Mouse (Mus musculus): ENCODE results near the gene Ltb4r2.

The Ltb4r2 gene

DNA sequence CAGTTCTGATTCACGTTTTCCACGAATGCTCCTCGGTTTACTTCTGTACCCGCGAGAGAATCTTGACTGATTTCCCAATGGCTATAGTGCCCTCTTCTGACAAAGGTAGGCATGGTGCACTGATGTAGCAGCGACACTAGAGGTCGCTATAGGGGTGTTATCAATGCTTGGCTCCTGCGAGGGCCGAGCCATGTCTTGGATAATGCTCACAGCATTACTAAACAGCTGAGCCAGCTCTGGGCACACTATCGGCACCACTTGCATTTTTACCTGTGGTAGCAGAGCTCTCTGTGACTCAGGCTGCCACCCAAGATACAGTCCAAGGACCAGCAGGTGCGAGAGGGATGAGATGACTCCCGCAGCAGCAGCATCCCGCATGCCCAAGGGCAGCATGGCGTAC lies 20.1 kb downstream of the Ltb4r2 start:
- peak in 1 of 2 experiments; percentile 32 for DNase-seq (ENCODE audit: low spot score in 2 of 2)

DNA sequence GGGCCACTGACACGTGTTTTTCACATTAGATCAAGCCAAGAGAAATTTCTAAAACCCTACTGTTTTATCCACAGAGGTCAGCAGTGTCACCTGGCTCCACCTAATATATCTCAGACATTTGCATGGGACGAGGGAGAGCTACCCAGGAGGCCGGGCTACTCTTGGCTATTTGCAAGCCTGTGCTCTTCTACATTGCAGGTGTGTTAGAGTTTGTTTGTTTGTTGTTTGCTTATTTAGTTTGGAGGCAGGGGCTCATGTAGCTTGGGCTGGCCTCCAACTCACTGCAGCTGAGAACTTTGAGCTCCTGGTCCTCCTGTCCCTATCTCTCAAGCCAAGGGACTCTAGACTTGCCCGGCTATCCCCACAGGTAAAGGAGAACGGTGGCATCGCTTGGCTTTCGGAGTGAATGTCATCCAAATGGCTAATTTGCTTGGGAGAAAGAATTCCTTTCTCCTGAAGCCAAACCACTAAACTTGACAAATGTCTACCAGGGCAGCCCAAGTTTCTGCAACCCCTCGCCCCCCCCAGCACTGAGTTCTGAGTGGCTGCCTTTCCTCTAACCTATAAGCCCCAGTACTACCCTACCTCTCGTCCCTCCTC lies 21.2 kb downstream of the Ltb4r2 start:
- no peak for DNase-seq (ENCODE audit: low spot score in 2 of 2)

DNA sequence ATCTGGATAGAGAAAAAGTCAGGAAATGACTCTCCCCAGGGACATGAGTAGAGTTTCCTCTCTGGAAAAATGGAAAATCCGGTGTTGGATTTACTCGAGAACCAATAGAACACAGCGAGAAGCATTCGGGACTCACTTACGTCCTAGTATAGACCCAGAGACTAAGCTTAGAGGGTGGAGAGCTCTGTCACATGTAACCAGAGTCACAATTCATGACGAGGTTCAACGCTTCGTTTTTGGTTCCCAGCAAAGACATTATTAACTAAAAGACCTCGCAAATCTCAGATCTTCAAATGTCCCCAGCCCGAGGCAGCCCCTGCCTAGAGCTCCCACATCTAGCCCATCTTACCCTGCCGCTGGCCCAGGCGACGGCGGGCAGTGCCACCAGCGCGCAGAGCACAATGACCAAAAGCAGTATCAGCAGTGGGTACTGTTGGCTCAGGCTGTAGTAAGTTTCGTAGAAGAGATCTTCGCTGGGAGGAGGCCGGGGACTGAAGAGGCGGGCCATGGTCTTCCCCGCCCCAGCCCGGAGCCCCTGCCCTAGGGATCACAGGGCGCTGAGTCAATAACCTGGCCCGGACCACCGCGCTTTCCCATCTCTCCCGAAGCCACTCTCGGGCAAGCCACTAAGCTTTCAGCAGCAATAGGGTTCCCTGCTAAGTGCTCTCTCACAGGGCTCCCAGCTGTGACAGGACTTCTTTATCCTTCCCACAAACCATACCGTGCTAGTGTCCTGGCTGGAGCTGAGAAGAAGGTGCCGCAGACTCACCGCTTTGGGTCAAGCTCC lies 22.1 kb downstream of the Ltb4r2 start:
- DNase-seq (ENCODE audit: low spot score in 2 of 2) = no peak

DNA sequence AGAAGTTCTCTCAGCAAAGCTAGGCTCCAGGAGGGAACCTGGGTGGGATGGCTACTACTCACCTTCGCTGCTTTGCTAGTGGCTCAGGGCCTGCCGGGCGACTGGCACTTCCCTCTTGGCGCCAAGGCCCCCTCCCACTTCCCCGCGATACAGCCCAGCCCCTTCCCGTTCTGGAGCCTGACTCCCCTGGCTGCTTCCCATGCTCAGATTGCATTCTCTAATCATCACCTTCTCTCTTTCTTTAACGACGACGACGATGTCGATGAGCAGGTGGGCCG lies 22.7 kb downstream of the Ltb4r2 start, which contains the start of gene Adcy4:
TSS of gene Adcy4 (minus strand) at position 138 of the 278 bp plus-strand sequence.
- DNase-seq (ENCODE audit: low spot score in 2 of 2) = no peak

DNA sequence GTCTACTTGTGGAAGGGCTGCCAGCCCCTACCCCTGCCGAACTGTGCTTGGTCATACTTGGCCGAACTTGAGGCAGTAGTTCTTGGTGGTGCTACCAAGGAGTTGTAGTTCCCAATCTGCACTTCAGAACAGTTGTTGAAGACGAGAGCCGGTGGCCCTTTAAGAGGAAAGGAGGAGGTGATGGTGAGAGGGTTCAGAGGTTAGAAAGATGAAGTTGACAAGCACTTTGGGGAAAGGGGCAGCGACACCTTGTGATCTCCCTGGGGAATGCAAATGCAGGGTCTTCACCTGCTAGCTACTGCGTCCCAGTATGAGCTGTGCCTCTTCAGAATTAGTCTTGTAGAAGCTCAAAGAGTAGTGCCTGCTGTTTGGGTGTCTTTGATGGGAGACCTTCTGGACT lies 24.0 kb downstream of the Ltb4r2 start:
- no peak for DNase-seq (ENCODE audit: low spot score in 2 of 2)

DNA sequence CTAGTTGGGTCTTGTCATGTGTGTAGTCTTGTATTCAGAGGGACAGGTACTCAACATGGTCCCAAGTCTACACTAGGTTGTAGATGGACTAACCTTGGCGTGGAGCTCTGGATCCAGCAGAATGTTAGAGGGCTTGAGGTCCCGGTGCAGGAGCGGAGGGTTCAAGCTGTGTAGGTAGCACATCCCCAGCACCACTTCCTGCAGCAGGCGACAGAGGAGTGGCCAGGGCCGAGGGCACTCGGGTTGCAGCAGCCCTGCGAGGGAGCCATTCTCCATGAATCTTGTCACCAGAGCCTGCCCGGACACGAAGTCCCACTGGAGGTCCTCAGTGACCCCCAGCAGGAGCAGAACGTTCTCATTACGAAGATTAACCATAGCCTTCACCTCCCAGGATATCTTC lies 26.5 kb downstream of the Ltb4r2 start:
- peak in 1 of 2 experiments; percentile 3 for DNase-seq (ENCODE audit: low spot score in 2 of 2)

DNA sequence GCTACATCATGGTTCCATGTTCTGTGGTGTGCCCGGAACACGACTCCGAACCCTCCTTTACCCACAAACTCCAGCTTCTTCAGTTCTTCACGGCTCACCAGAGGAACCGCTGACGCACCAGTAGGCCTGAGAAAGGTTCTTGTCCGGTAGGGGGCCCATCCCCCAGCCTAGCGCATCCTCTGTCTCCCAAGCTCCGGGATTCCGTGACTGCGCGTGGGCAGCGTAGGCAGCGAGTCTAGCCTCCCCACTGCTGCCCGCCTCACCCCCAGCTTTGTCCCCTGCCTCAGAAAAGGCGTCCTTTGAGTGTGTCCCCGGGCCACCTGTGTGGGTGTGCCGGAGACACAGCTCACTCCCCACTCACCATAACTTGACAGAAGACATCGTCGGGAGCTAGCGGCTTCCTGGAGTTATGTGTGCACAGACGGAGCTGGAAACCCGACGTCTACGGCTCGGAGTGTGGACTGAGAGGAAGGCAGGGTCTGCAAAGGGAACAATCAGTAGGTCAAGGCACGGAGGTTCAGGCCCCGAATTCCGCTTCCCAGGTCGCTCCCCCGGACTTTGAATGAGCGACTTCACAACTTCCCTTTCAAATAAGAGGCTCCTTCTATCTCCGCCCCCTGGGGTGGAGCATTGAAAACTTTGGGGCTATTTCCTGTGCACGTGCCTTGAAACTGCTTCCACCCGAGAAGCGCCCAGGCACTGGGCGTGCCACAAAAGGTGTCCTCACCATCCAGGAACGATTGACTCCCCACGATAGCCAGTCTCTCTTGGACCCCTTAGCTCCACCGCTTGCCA lies 27.2 kb downstream of the Ltb4r2 start, which contains the start of gene Ripk3:
TSS of gene Ripk3 (minus strand) at position 610 of the 795 bp plus-strand sequence.
- peak in 1 of 2 experiments; percentile 5 for DNase-seq (ENCODE audit: low spot score in 2 of 2)

DNA sequence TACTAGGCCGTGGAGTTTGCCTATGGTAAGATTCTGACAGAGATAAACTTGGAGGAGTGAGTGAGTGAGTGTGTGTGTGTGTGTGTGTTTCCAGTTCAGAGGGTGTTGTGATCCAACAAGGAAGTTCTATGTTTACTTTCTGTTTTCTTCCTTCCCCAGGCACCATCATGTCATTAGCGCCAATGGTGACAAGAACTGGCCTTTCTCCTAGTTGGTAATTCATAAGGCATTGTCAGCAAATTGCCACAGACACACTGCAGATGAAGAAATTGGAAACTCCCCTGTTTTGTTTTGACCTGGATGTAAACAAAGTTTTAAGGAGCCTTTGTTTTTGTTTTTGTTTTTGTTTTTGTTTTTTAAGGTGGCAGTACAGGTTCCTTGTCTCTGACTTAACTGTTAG lies 32.2 kb downstream of the Ltb4r2 start:
- no peak for DNase-seq (ENCODE audit: low spot score in 2 of 2)

DNA sequence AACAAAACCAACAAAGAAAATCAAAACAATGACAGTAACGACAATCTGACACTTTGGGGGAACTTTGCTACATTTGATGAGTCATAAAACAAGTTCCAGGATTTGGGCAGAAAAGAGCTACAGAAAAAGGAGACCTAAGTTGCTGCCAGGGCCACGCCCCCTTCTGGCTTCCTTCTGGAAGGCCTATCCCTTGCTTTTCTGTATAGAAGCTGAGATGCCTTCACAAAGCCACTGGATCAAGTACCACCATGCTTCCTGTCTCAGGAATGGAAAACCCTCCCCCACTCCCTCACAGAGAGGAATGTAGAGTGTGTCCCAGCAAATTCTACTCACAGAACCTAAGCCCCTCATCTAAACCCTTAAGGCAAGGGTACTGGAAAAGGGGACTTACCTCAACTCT lies 32.7 kb downstream of the Ltb4r2 start:
- DNase-seq (ENCODE audit: low spot score in 2 of 2) = no peak

DNA sequence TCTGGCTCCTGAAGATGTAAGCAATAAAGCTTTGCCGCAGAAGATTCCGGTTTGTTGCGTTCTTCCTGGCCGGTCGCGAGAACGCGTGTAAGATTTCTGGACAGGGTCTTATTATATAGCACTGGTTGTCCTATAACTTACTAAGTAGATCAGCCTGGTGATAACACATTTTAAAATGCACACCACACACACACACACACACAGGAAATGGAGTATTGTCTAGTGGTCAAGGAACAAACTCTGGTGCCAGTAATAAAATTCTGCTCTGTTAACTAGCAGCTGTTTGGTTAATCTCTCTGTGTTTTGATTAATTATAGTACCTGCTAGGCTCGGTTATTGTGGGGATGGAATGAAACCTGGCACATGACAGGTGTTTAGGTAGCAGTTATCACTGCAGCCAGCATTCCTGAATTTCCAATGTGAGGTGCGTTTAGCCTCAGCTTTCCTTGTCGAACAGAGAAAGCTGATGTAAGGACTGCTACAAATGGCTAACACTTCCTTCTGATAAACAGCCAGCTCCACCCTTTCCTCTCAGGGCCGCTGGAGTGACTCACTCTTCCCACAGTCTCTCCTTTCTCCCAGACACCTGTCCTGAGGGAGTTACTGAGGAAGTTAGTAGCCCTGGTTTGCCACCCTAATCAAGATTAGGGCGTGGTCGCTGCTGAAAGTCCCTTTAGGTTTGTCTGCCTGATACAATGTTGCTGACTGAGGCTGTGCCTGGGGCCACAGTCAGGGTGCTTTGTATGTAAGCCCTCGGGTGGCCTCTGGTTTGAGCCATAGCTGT lies 34.3 kb downstream of the Ltb4r2 start:
- no peak for DNase-seq (ENCODE audit: low spot score in 2 of 2)
